Mouse (Mus musculus) stomach, embryonic 15.5 days (tissue): ENCODE measurements at regions not wholly inside any gene's neighbourhood (a gene's known extent, or its start where the extent isn't known, plus 50 kb on each side); places are given as distances from the start of the nearest gene placed in this dataset.
A peak's percentile ranks its signal among the peaks of the same experiment; 100 is the strongest.

Experiments
- ATAC-seq: fragments of 200-750 bp; cut with Nextera tagmentation; 2 replicates; pipeline ENCODE4 v1.8.0; 2017; ENCODE audit warnings: low read depth, moderate number of reproducible peaks, moderate TSS enrichment; ENCODE audit not compliant: insufficient read depth, low FRiP score
- H3K27ac ChIP-seq: fragments of 300-500 bp; sonication (generic); 2 replicates; pipeline ENCODE4 v1.5.1; 2015; ENCODE audit warnings: mild to moderate bottlenecking, inconsistent platforms
- H3K27me3 ChIP-seq: fragments of 300-500 bp; sonication (generic); replicated peaks from 2 replicates; pipeline ENCODE4 v1.6.1; 2015; ENCODE audit warnings: inconsistent platforms
- H3K36me3 ChIP-seq: fragments of 300-500 bp; sonication (generic); 2 replicates; pipeline ENCODE4 v1.6.1; 2015; ENCODE audit warnings: inconsistent platforms
- H3K4me1 ChIP-seq: fragments of 300-500 bp; sonication (generic); 2 replicates; pipeline ENCODE4 v1.6.1; 2015; ENCODE audit warnings: inconsistent platforms
- H3K4me2 ChIP-seq: fragments of 300-500 bp; sonication (generic); 2 replicates; pipeline ENCODE4 v1.6.1; 2015; ENCODE audit warnings: mild to moderate bottlenecking, inconsistent platforms
- H3K4me3 ChIP-seq: fragments of 300-500 bp; sonication (generic); replicated peaks from 2 replicates; pipeline ENCODE4 v1.5.1; 2015; ENCODE audit warnings: inconsistent platforms
- H3K9ac ChIP-seq: fragments of 300-500 bp; sonication (generic); 2 replicates; pipeline ENCODE4 v1.6.1; 2015; ENCODE audit warnings: inconsistent platforms
- H3K9me3 ChIP-seq: fragments of 300-500 bp; sonication (generic); 2 replicates; pipeline ENCODE4 v1.6.1; 2016; ENCODE audit warnings: inconsistent platforms
- WGBS: fragments of 180-500 bp; shearing (Covaris S2); methylation state at CpG from one replicate; pipeline ENCODE4 v1.1.7; 2015; 5-methylcytosine and 5-hydroxymethylcytosine counted together

GRCm38 (mm10) chr14:82998135-82998534 is 1445.2 kb upstream of the Pcdh17 start:
- WGBS, result 49% methylated on average over 1 of the region's 1 CpGs
- no peak overlapping the region for H3K9ac ChIP-seq

GRCm38 (mm10) chr14:83002178-83002911 is 1441.0 kb upstream of the Pcdh17 start:
- H3K4me2 ChIP-seq, result no peak overlapping the region
- H3K4me1 ChIP-seq, result no peaks in the 10 kb centered on the region
- H3K9me3 ChIP-seq, result no peaks in the 10 kb centered on the region
- ATAC-seq, result peak; percentile 79
- no peaks in the 10 kb centered on the region for H3K27me3 ChIP-seq
- H3K9ac ChIP-seq, result no peak overlapping the region
- 0 out of 2 replicates have a peak overlapping the region, but pooled peaks have one; percentile 40 for H3K27ac ChIP-seq
- H3K4me3 ChIP-seq, result no peak overlapping the region
- 54% methylated on average over 2 of the region's 2 CpGs for WGBS
- H3K36me3 ChIP-seq, result no peaks in the 10 kb centered on the region

More at GRCm38 (mm10) chr14:82998135-82998534, 1445.2 kb upstream of the Pcdh17 start:
- no peaks in the 10 kb centered on the region for H3K9me3 ChIP-seq
- ATAC-seq, result no peak
- no peak overlapping the region for H3K4me3 ChIP-seq
- H3K27me3 ChIP-seq, result no peaks in the 10 kb centered on the region
- H3K4me2 ChIP-seq, result no peak overlapping the region
- H3K36me3 ChIP-seq, result no peaks in the 10 kb centered on the region
- no peaks in the 10 kb centered on the region for H3K4me1 ChIP-seq
- H3K27ac ChIP-seq, result no peak overlapping the region

GRCm38 (mm10) chr14:83008549-83008948 is 1434.8 kb upstream of the Pcdh17 start:
- Histone ChIP-seq H3K9me3 (no peaks in the 10 kb centered on the region), H3K4me1 (no peaks in the 10 kb centered on the region), H3K4me2 (no peak overlapping the region), H3K4me3 (no peak overlapping the region), H3K9ac (no peak overlapping the region), H3K27me3 (no peaks in the 10 kb centered on the region), H3K36me3 (no peaks in the 10 kb centered on the region), H3K27ac (no peak overlapping the region)
- ATAC-seq, result no peak

- Histone ChIP-seq H3K4me1 (no peaks in the 10 kb centered on the region), H3K27me3 (no peaks in the 10 kb centered on the region), H3K27ac (no peak overlapping the region), H3K9me3 (no peaks in the 10 kb centered on the region), H3K9ac (no peak overlapping the region), H3K4me3 (no peak overlapping the region), H3K36me3 (no peaks in the 10 kb centered on the region), H3K4me2 (no peak overlapping the region)
- no peak for ATAC-seq
Measured at GRCm38 (mm10) chr14:83021886-83022285, 1421.5 kb upstream of the Pcdh17 start.
